Mouse (Mus musculus): ENCODE measurements at regions not wholly inside any gene's neighbourhood (a gene's known extent, or its start where the extent isn't known, plus 50 kb on each side); places are given as distances from the start of the nearest gene placed in this dataset.
A peak's percentile ranks its signal among the peaks of the same experiment; 100 is the strongest.

GRCm38 (mm10) chr4:80306528-80306927 is 527.4 kb upstream of the Tyrp1 start:
- TF ChIP-seq POLR2A (IDR thresholded peaks at IDR 0.05; ENCODE audit: borderline replicate concordance, extremely low read depth, insufficient read depth, insufficient read length, poor library complexity, severe bottlenecking) (no peak), CTCF (IDR thresholded peaks at IDR 0.05; ENCODE audit: borderline replicate concordance, extremely low read depth, insufficient read depth, insufficient read length) (no peak)
- peak; percentile 59 for DNase-seq (ENCODE audit: low read depth)

GRCm38 (mm10) chr4:80310620-80311019 is 523.3 kb upstream of the Tyrp1 start:
- DNase-seq (ENCODE audit: low read depth): no peak
- TF ChIP-seq CTCF (IDR thresholded peaks at IDR 0.05; ENCODE audit: borderline replicate concordance, extremely low read depth, insufficient read depth, insufficient read length) (no peak), POLR2A (IDR thresholded peaks at IDR 0.05; ENCODE audit: borderline replicate concordance, extremely low read depth, insufficient read depth, insufficient read length, poor library complexity, severe bottlenecking) (no peak)

GRCm38 (mm10) chr4:80311091-80311490 is 522.8 kb upstream of the Tyrp1 start:
- TF ChIP-seq POLR2A (IDR thresholded peaks at IDR 0.05; ENCODE audit: borderline replicate concordance, extremely low read depth, insufficient read depth, insufficient read length, poor library complexity, severe bottlenecking): no peak
- no peak for TF ChIP-seq CTCF (IDR thresholded peaks at IDR 0.05; ENCODE audit: borderline replicate concordance, extremely low read depth, insufficient read depth, insufficient read length)
- DNase-seq (ENCODE audit: low read depth): no peak

Measured in brain, embryonic 14.5 days (tissue).